Mouse (Mus musculus) liver, postnatal 0 days (tissue): ENCODE results near the gene Arhgef19.

Experiments used
- CTCF ChIP-seq: sonication (generic); IDR thresholded peaks from 2 replicates; pipeline ENCODE4 v1.5.1; 2016; ENCODE audit warnings: antibody characterized with exemption, low read depth
- EP300 ChIP-seq: IDR thresholded peaks from 2 replicates; pipeline ENCODE4 v1.6.1; 2016; ENCODE audit warnings: antibody characterized with exemption, low read depth, mild to moderate bottlenecking

DNA sequence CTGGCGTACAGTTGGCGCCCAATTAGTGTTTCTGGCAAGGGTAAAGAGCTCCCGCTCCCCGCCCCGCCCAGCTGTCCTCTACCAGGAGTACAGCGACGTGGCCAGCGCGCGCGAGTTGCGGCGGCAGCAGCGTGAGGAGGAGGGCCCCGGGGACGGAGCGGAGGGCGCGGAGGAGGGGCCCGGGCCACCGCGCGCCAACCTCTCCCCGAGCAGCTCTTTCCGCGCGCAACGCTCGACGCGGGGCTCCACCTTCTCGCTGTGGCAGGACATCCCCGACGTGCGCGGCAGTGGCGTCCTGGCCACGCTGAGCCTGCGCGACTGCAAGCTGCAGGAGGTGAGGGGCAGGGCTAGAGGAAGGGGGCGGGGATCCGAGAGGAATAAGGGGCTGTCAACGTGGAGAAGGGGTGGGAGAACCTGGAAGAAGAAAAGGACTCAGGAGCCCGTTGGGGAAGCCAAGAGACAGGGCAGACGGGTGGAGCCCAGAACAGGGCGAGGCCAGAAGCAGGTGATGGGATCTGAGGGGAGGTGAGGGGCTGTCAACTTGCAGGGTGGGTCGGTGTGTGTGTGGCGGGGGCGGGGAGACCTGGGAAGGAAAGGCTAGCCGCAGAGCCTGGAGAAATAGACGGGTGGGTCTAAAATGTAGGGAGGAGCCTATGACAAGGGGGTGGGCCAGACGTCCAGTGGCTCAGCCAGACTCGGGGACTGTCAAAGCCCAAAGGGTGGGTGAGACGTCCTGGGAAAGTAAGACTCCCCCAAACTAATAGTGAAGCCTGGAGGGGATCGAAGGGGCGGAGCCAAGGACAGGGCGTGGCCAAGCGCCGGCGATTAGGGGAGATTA, 8.7 kb downstream of the Arhgef19 start:
- TF ChIP-seq CTCF (no peak), EP300 (no peak)
